Mouse (Mus musculus): ENCODE data around the gene Cdk5rap2. TPM values are rescaled to one million over a fixed set of nuclear protein-coding genes. Genes with fewer than 3 reads are reported as not detected.

Cdk5rap2 gene
- total and polyA plus RNA-seq, 2 experiments from 2014 or later, result 2.8 to 6.1 TPM

DNA sequence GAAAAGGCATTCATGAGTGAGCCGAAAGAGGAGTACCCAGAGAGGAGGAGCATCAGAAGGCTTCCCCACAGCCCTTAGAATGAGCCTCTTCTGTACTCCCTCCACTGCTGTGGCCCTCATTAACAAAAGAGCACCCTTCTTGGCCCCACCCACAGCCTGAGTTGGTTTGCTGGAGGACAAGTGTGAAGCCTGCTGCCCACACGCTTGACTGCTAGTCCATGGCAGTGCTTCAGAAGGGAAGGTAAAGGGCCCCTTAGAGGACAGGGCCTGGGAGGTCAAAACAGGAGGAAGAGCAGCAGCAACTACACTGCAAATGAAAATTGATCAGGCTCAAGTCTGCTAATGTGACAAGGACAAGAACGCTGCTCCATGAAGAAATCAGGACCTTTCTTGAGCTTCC is 56.6 kb downstream of the Cdk5rap2 start:
- no peak overlapping the region for H3K27ac ChIP-seq (ENCODE audit: low read depth)
- 83% methylated on average over 3 of the region's 3 CpGs for WGBS
- H3K4me1 ChIP-seq (ENCODE audit: control insufficient read depth, insufficient read depth), result no peaks in the 10 kb centered on the region

DNA sequence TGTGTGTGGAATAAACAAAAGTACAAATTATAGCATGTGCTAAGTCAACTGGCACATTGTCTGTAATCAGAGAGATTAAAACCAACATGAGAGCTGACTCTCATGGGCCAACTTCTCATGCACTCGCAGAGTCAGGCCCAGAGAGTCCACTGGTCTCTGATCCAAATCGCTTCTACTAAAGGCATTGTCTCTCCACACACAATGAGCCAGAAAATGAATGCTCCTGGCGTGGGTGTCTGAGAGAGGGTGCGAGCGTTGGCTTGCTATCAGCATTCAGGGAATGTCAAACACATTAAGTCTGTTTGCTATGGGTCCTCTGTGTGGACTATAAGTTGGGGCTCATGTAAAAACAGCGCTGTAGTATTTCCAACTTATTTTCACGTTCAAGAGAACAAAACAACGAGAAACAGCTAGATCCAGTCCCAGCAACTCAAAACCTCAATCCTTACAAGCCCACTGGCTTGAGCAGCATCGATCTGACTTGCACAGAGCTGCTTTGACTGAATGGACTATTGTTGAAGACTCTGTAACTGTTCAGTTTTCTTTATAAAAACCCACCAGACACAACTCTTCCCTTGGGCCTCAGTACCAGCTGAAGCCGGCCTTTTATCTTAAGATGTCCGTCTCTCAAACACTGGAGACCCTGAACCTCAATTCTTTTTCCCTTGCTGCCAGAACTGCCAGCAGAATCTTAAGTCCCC is 74.6 kb downstream of the Cdk5rap2 start:
- Histone ChIP-seq H3K4me3 (ENCODE audit: low read depth, low read length) (no peak overlapping the region), H3K4me2 (ENCODE audit: low read depth, low read length) (no peak overlapping the region), H3K9me3 (replicated peaks; ENCODE audit: control insufficient read depth, low read length) (no peaks in the 10 kb centered on the region), H3K27ac (ENCODE audit: low read depth) (peak overlapping the region; percentile 3; the same call in 1 of the 2 replicates), H3K4me1 (ENCODE audit: control insufficient read depth, insufficient read depth) (no peaks in the 10 kb centered on the region), H3K36me3 (replicated peaks; ENCODE audit: control insufficient read depth, insufficient read depth, low read length) (no peaks in the 10 kb centered on the region; the same call in 1 of the 2 replicates), H3K27me3 (ENCODE audit: control insufficient read depth, insufficient read depth, low read length) (no peaks in the 10 kb centered on the region), H3K9ac (replicated peaks; ENCODE audit: low read depth, low read length) (no peak overlapping the region)
- DNase-seq (ENCODE audit: low spot score), result no peak
- WGBS, result 74% methylated on average over 11 of the region's 11 CpGs
- no peak for TF ChIP-seq CTCF (IDR thresholded peaks at IDR 0.05; ENCODE audit: low read depth)
- TF ChIP-seq EP300 (IDR thresholded peaks at IDR 0.05; ENCODE audit: low read depth), result no peak
- no peak for ATAC-seq (ENCODE audit: insufficient read depth, low read depth)

More for the DNA sequence above, 56.6 kb downstream of the Cdk5rap2 start:
- Histone ChIP-seq H3K36me3 (replicated peaks; ENCODE audit: control insufficient read depth, insufficient read depth, low read length) (peaks cover 36% of the 10 kb centered on the region; the same call in 1 of the 2 replicates), H3K4me3 (ENCODE audit: low read depth, low read length) (no peak overlapping the region), H3K4me2 (ENCODE audit: low read depth, low read length) (no peak overlapping the region), H3K9me3 (replicated peaks; ENCODE audit: control insufficient read depth, low read length) (no peaks in the 10 kb centered on the region), H3K27me3 (ENCODE audit: control insufficient read depth, insufficient read depth, low read length) (no peaks in the 10 kb centered on the region), H3K9ac (replicated peaks; ENCODE audit: low read depth, low read length) (no peak overlapping the region)
- no peak for TF ChIP-seq CTCF (IDR thresholded peaks at IDR 0.05; ENCODE audit: low read depth)
- TF ChIP-seq EP300 (IDR thresholded peaks at IDR 0.05; ENCODE audit: low read depth), result no peak
- ATAC-seq (ENCODE audit: insufficient read depth, low read depth) (no peak), DNase-seq (ENCODE audit: low spot score) (no peak)

DNA sequence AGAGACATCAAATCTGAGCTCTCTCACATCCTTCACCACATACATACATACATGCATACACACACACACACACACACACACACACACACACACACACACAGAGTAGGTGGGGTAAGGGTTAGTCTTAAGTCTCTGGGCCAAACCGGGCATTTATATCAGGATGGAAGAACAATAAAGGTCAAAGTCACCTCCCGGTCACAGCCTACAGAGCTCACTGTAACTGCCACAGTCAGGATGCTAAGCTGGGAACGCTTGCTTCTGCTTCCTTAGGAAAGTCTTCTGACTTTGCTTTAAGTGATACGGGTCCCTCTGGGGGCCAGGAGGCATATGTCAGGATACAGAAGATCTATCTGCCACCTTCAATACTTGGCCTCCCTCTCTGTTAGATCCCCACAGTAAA is 75.2 kb downstream of the Cdk5rap2 start:
- no peak overlapping the region for H3K9ac ChIP-seq (replicated peaks; ENCODE audit: low read depth, low read length)
- TF ChIP-seq EP300 (IDR thresholded peaks at IDR 0.05; ENCODE audit: low read depth) (no peak), CTCF (IDR thresholded peaks at IDR 0.05; ENCODE audit: low read depth) (no peak)
- H3K4me2 ChIP-seq (ENCODE audit: low read depth, low read length), result no peak overlapping the region
- H3K4me1 ChIP-seq (ENCODE audit: control insufficient read depth, insufficient read depth), result no peaks in the 10 kb centered on the region
- H3K27me3 ChIP-seq (ENCODE audit: control insufficient read depth, insufficient read depth, low read length), result no peaks in the 10 kb centered on the region
- H3K9me3 ChIP-seq (replicated peaks; ENCODE audit: control insufficient read depth, low read length), result no peaks in the 10 kb centered on the region
- ATAC-seq (ENCODE audit: insufficient read depth, low read depth), result peak; percentile 55
- H3K4me3 ChIP-seq (ENCODE audit: low read depth, low read length), result no peak overlapping the region
- H3K27ac ChIP-seq (ENCODE audit: low read depth), result no peak overlapping the region
- H3K36me3 ChIP-seq (replicated peaks; ENCODE audit: control insufficient read depth, insufficient read depth, low read length), result no peaks in the 10 kb centered on the region; the same call in 1 of the 2 replicates
- DNase-seq (ENCODE audit: low spot score), result peak; percentile 35
- 48% methylated on average over 4 of the region's 4 CpGs for WGBS

DNA sequence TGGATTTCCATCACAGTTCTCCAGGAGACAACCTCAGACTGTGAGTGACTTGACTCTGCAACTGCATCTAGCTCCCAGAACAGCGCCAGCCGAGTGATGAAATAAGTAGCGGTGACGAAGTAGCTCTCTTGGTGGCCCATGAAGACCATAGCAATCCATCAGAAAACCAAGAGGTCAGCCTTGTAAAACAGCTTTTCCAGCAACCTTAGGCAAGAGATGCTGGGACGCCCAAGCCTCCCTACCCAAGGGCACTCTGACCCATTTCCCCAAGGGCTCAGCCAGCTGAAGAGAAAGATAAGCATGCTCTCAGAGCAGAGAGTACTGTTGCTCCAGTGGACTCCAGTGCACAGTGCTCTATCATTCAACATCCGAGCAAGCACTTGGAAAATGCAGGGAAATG is 77.3 kb downstream of the Cdk5rap2 start:
- no peaks in the 10 kb centered on the region for H3K9me3 ChIP-seq (replicated peaks; ENCODE audit: control insufficient read depth, low read length)
- H3K4me1 ChIP-seq (ENCODE audit: control insufficient read depth, insufficient read depth), result no peaks in the 10 kb centered on the region
- no peak for ATAC-seq (ENCODE audit: insufficient read depth, low read depth)
- H3K4me2 ChIP-seq (ENCODE audit: low read depth, low read length), result no peak overlapping the region
- TF ChIP-seq CTCF (IDR thresholded peaks at IDR 0.05; ENCODE audit: low read depth) (no peak), EP300 (IDR thresholded peaks at IDR 0.05; ENCODE audit: low read depth) (no peak)
- no peaks in the 10 kb centered on the region; the same call in 1 of the 2 replicates for H3K36me3 ChIP-seq (replicated peaks; ENCODE audit: control insufficient read depth, insufficient read depth, low read length)
- H3K4me3 ChIP-seq (ENCODE audit: low read depth, low read length), result no peak overlapping the region
- no peak overlapping the region for H3K9ac ChIP-seq (replicated peaks; ENCODE audit: low read depth, low read length)
- WGBS, result 89% methylated on average over 6 of the region's 6 CpGs
- no peak for DNase-seq (ENCODE audit: low spot score)
- no peaks in the 10 kb centered on the region for H3K27me3 ChIP-seq (ENCODE audit: control insufficient read depth, insufficient read depth, low read length)
- no peak overlapping the region for H3K27ac ChIP-seq (ENCODE audit: low read depth)

DNA sequence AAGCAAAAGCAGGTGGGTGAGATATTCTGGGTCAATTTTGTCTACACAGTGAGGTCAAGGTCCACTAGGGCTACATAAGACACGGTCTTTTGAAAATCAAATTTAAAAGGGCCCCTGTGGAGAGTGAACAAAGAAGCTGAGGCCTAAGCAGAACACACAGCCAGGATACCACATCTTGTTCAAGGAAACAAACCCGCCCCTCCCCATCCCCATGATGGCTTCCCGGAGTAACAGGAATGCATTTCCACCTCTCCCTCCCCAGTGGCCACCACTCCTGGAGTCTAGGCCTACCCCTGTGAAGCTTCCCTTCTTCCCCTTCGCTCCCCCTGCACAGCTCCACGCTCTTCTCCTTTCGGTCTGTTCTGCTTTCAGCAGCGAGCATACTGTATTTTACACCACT is 77.7 kb downstream of the Cdk5rap2 start:
- no peak for ATAC-seq (ENCODE audit: insufficient read depth, low read depth)
- Histone ChIP-seq H3K4me1 (ENCODE audit: control insufficient read depth, insufficient read depth) (no peaks in the 10 kb centered on the region), H3K27me3 (ENCODE audit: control insufficient read depth, insufficient read depth, low read length) (no peaks in the 10 kb centered on the region), H3K4me3 (ENCODE audit: low read depth, low read length) (no peak overlapping the region), H3K36me3 (replicated peaks; ENCODE audit: control insufficient read depth, insufficient read depth, low read length) (no peaks in the 10 kb centered on the region; the same call in 1 of the 2 replicates), H3K27ac (ENCODE audit: low read depth) (no peak overlapping the region), H3K4me2 (ENCODE audit: low read depth, low read length) (no peak overlapping the region), H3K9me3 (replicated peaks; ENCODE audit: control insufficient read depth, low read length) (no peaks in the 10 kb centered on the region), H3K9ac (replicated peaks; ENCODE audit: low read depth, low read length) (no peak overlapping the region)
- WGBS, result 88% methylated on average over 7 of the region's 7 CpGs
- TF ChIP-seq EP300 (IDR thresholded peaks at IDR 0.05; ENCODE audit: low read depth), result no peak
- TF ChIP-seq CTCF (IDR thresholded peaks at IDR 0.05; ENCODE audit: low read depth), result no peak
- no peak for DNase-seq (ENCODE audit: low spot score)

DNA sequence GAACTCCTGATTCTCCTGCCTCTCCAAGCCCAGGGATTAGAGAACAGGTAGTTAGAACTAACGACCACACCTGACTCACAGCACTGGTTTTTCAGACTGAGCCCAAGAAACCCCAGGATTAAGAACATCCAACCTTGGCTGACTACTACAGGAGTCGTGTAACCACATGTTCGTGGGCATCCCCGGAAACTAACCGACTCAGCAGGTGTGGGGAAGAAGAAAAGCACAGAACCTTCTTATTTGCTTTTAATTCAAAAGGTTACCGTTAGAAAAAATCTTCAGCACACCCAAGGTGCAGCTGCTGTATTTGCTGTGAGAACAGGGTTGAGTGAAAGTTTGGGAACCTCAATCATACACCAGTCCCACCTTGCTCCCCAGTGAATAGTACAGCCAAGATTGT is 79.1 kb downstream of the Cdk5rap2 start:
- no peak for ATAC-seq (ENCODE audit: insufficient read depth, low read depth)
- WGBS, result 93% methylated on average over 6 of the region's 6 CpGs

More for the DNA sequence above, 79.1 kb downstream of the Cdk5rap2 start:
- Histone ChIP-seq H3K4me3 (ENCODE audit: low read depth, low read length) (no peak overlapping the region), H3K4me1 (ENCODE audit: control insufficient read depth, insufficient read depth) (no peaks in the 10 kb centered on the region), H3K9ac (replicated peaks; ENCODE audit: low read depth, low read length) (no peak overlapping the region), H3K9me3 (replicated peaks; ENCODE audit: control insufficient read depth, low read length) (no peaks in the 10 kb centered on the region), H3K36me3 (replicated peaks; ENCODE audit: control insufficient read depth, insufficient read depth, low read length) (0 out of 2 replicates have a peak, but pooled peaks cover 4% of the 10 kb centered on the region), H3K4me2 (ENCODE audit: low read depth, low read length) (no peak overlapping the region), H3K27me3 (ENCODE audit: control insufficient read depth, insufficient read depth, low read length) (no peaks in the 10 kb centered on the region), H3K27ac (ENCODE audit: low read depth) (no peak overlapping the region)
- no peak for DNase-seq (ENCODE audit: low spot score)
- TF ChIP-seq EP300 (IDR thresholded peaks at IDR 0.05; ENCODE audit: low read depth), result no peak
- TF ChIP-seq CTCF (IDR thresholded peaks at IDR 0.05; ENCODE audit: low read depth), result no peak
